Mouse (Mus musculus): ENCODE measurements around the gene Dolk.

The Dolk gene

GRCm38 (mm10) chr2:30286192-30287026 is at the start of gene Dolk, which contains the start of gene Nup188:
TSS of gene Dolk (minus strand) at chr2:30286334.
TSS of gene Nup188 (plus strand) at chr2:30286397.
- DNase-seq: peak; percentile 99

GRCm38 (mm10) chr2:30335324-30335723 is 49.2 kb upstream of the Dolk start:
- DNase-seq: no peak

- DNase-seq: no peak
Observed at GRCm38 (mm10) chr2:30328791-30329190, 42.7 kb upstream of the Dolk start.

- DNase-seq: no peak
Observed at GRCm38 (mm10) chr2:30327276-30327675, 41.1 kb upstream of the Dolk start.

GRCm38 (mm10) chr2:30325296-30325695 is 39.2 kb upstream of the Dolk start:
- DNase-seq: no peak

GRCm38 (mm10) chr2:30323111-30323510 is 37.0 kb upstream of the Dolk start:
- no peak for DNase-seq

- DNase-seq: no peak
Observed at GRCm38 (mm10) chr2:30319260-30319659, 33.1 kb upstream of the Dolk start.

- DNase-seq: no peak
Observed at GRCm38 (mm10) chr2:30316955-30317354, 30.8 kb upstream of the Dolk start.

GRCm38 (mm10) chr2:30316136-30316535 is 30.0 kb upstream of the Dolk start:
- DNase-seq: no peak

- DNase-seq: no peak
Observed at GRCm38 (mm10) chr2:30311481-30311880, 25.3 kb upstream of the Dolk start.

- DNase-seq: no peak
Observed at GRCm38 (mm10) chr2:30309351-30309750, 23.2 kb upstream of the Dolk start.

GRCm38 (mm10) chr2:30306087-30306486 is 20.0 kb upstream of the Dolk start:
- no peak for DNase-seq

GRCm38 (mm10) chr2:30299966-30300365 is 13.8 kb upstream of the Dolk start:
- DNase-seq: no peak

GRCm38 (mm10) chr2:30299525-30299924 is 13.4 kb upstream of the Dolk start:
- no peak for DNase-seq

GRCm38 (mm10) chr2:30287027-30287373 is 866 bp upstream of the Dolk start:
- DNase-seq: no peak

GRCm38 (mm10) chr2:30285416-30286181 is 535 bp downstream of the Dolk start:
- DNase-seq: peak; percentile 26

- no peak for DNase-seq
Observed at GRCm38 (mm10) chr2:30285004-30285403, 1.1 kb downstream of the Dolk start.

- no peak for DNase-seq
Observed at GRCm38 (mm10) chr2:30283193-30283592, 2.9 kb downstream of the Dolk start.

GRCm38 (mm10) chr2:30281651-30282050 is 4.5 kb downstream of the Dolk start:
- DNase-seq: no peak

GRCm38 (mm10) chr2:30280743-30281142 is 5.4 kb downstream of the Dolk start, which contains the start of gene Gm28038:
TSS of gene Gm28038 (plus strand) at chr2:30281043.
- no peak for DNase-seq

GRCm38 (mm10) chr2:30270134-30270533 is 16.0 kb downstream of the Dolk start:
- no peak for DNase-seq

- no peak for DNase-seq
Observed at GRCm38 (mm10) chr2:30269241-30269990, 16.7 kb downstream of the Dolk start.

- DNase-seq: no peak
Observed at GRCm38 (mm10) chr2:30268371-30268770, 17.8 kb downstream of the Dolk start.
